ENCODE assay signal across 21 mouse cellular contexts in the genomic region with DNA sequence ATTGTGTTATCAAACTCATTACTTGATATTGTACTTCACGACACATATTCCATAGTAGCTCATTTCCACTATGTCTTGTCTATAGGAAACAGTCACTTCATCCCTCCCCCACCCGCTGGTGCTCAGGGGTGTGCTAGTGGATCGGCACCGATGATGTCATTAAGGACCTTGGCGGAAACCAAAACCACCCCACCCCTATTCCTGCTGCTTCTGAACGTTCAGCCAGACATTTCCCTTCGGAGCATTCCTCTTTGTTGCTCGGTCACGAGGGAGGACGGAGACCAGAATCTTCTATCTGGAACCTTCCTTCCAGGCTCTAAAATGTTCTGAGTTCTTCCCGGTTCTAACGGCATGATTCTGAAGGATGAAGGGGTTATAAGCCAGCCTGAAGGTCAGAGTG.
DNase-seq lines count a peak whose midpoint lies in the region; ATAC-seq and TF ChIP-seq lines count a peak whose summit lies in the region.
"Had no signal": no experiment of that assay in that cellular context is flagged by ENCODE, and none has a peak within 500 bp of the region (broad histone marks: within the 10 kb centered on the region; RNA-seq: fewer than 3 reads in every experiment).

No protein-coding gene starts in this region.

- no peak overlapping the region for H3K4me2 ChIP-seq in lung, embryonic 14.5 days
- H3K4me2 ChIP-seq in stomach, embryonic 14.5 days (replicated peaks; ENCODE audit: low read depth, low read length) = no peak overlapping the region
- H3K4me2 ChIP-seq in liver, embryonic 12.5 days = no peak overlapping the region
- H3K4me2 ChIP-seq: heart, embryonic 15.5 days; midbrain, embryonic 11.5 days had no signal

- no peaks in the 10 kb centered on the region for H3K79me2 ChIP-seq in heart, adult 2 months (replicated peaks; ENCODE audit: control insufficient read depth, insufficient read depth, low read length)

- no peak for TF ChIP-seq CTCF in heart, adult 2 months (IDR thresholded peaks at IDR 0.05)
- no peak for TF ChIP-seq CTCF in lung, embryonic 14.5 days (IDR thresholded peaks at IDR 0.05; ENCODE audit: low read depth)

- WGBS in heart, adult 2 months = 59% methylated on average over 12 of the region's 12 CpGs
- WGBS in lung, embryonic 14.5 days = 88% methylated on average over 12 of the region's 12 CpGs
- WGBS in stomach, embryonic 14.5 days = 89% methylated on average over 12 of the region's 12 CpGs
- 73% methylated on average over 12 of the region's 12 CpGs for WGBS in liver, embryonic 12.5 days (ENCODE audit: insufficient replicate concordance)

- 0 out of 2 replicates have a peak, but pooled peaks have one; percentile 15 for TF ChIP-seq EP300 in heart, adult 2 months (IDR thresholded peaks at IDR 0.05; ENCODE audit: insufficient read depth, low read depth, low read length)

- no peak for ATAC-seq in lung, embryonic 14.5 days (ENCODE audit: insufficient read depth)
- no peak for ATAC-seq in stomach, embryonic 14.5 days (ENCODE audit: insufficient number of reproducible peaks, insufficient read depth, low FRiP score, low read depth)
- ATAC-seq in liver, embryonic 12.5 days = no peak
- ATAC-seq: activated CD4-positive, CD25-positive, alpha-beta regulatory T cell, adult 4 months; forebrain, postnatal 0 days; hindbrain, postnatal 0 days had no signal

- peaks cover 1% of the 10 kb centered on the region; the same call in 1 of the 2 replicates for H3K4me1 ChIP-seq in heart, adult 2 months (ENCODE audit: control insufficient read depth, insufficient read depth, low read length)
- H3K4me1 ChIP-seq in lung, embryonic 14.5 days (ENCODE audit: insufficient read depth) = peaks cover 16% of the 10 kb centered on the region
- H3K4me1 ChIP-seq in stomach, embryonic 14.5 days (ENCODE audit: control insufficient read depth, insufficient read depth, low read length) = peaks cover 15% of the 10 kb centered on the region
- H3K4me1 ChIP-seq in liver, embryonic 12.5 days = no peaks in the 10 kb centered on the region

- H3K27ac ChIP-seq in heart, adult 2 months = peak overlapping the region; percentile 57
- H3K27ac ChIP-seq in lung, embryonic 14.5 days (ENCODE audit: low read depth) = peak overlapping the region; percentile 82; the same call in 1 of the 2 replicates
- peak overlapping the region; percentile 87 for H3K27ac ChIP-seq in stomach, embryonic 14.5 days (ENCODE audit: low read length)
- H3K27ac ChIP-seq in liver, embryonic 12.5 days = no peak overlapping the region
- H3K27ac ChIP-seq: hindbrain, postnatal 0 days had no signal

- TF ChIP-seq POLR2A in heart, adult 2 months (IDR thresholded peaks at IDR 0.05; ENCODE audit: insufficient read depth, low read depth, low read length) = no peak

- H3K4me3 ChIP-seq in heart, adult 2 months = no peak overlapping the region
- no peak overlapping the region for H3K4me3 ChIP-seq in lung, embryonic 14.5 days (ENCODE audit: low read depth, low read length)
- no peak overlapping the region for H3K4me3 ChIP-seq in stomach, embryonic 14.5 days (ENCODE audit: low read depth, low read length)
- H3K4me3 ChIP-seq in liver, embryonic 12.5 days = no peak overlapping the region
- H3K4me3 ChIP-seq: heart, embryonic 15.5 days had no signal

- H3K9me3 ChIP-seq in lung, embryonic 14.5 days (ENCODE audit: low read depth, low read length) = no peaks in the 10 kb centered on the region
- H3K9me3 ChIP-seq in stomach, embryonic 14.5 days (ENCODE audit: control insufficient read depth, low read depth, low read length) = no peaks in the 10 kb centered on the region
- no peaks in the 10 kb centered on the region for H3K9me3 ChIP-seq in liver, embryonic 12.5 days (replicated peaks)
- H3K9me3 ChIP-seq: heart, embryonic 15.5 days had no signal

- H3K9ac ChIP-seq in heart, adult 2 months (ENCODE audit: low read depth, low read length) = no peak overlapping the region
- H3K9ac ChIP-seq in lung, embryonic 14.5 days = no peak overlapping the region
- H3K9ac ChIP-seq in stomach, embryonic 14.5 days (replicated peaks; ENCODE audit: low read depth, low read length) = no peak overlapping the region
- H3K9ac ChIP-seq in liver, embryonic 12.5 days = no peak overlapping the region
- H3K9ac ChIP-seq: forebrain, postnatal 0 days; heart, embryonic 15.5 days had no signal

- H3K36me3 ChIP-seq in heart, adult 2 months (ENCODE audit: control insufficient read depth, insufficient read depth, low read length) = no peaks in the 10 kb centered on the region
- no peaks in the 10 kb centered on the region for H3K36me3 ChIP-seq in lung, embryonic 14.5 days (ENCODE audit: insufficient read depth)
- H3K36me3 ChIP-seq in stomach, embryonic 14.5 days (ENCODE audit: control insufficient read depth, insufficient read depth, low read length) = no peaks in the 10 kb centered on the region
- no peaks in the 10 kb centered on the region for H3K36me3 ChIP-seq in liver, embryonic 12.5 days
- H3K36me3 ChIP-seq: heart, embryonic 15.5 days had no signal

- no peak for DNase-seq in heart, adult 2 months
- no peak for DNase-seq in heart, postnatal 25 days (ENCODE audit: low spot score)
- no peak for DNase-seq in lung, embryonic 14.5 days
- no peak for DNase-seq in lung, postnatal 14 days
- DNase-seq in c-Kit-positive CD71-positive TER-119-positive erythroid progenitor cells, embryonic 14.5 days (ENCODE audit: low spot score) = no peak
- DNase-seq: cerebellum, adult 11-12 months; cerebellum, postnatal 10 days; forebrain, postnatal 0 days; kidney, adult 8-10 months; kidney, postnatal 14 days; left cerebral cortex, postnatal 4 days; liver; lung, postnatal 10 days; right cerebral cortex, postnatal 4 days; thymus, postnatal 14 days had no signal

- H3K27me3 ChIP-seq in heart, adult 2 months (ENCODE audit: control insufficient read depth, insufficient read depth, low read length) = no peaks in the 10 kb centered on the region
- no peaks in the 10 kb centered on the region for H3K27me3 ChIP-seq in lung, embryonic 14.5 days (ENCODE audit: insufficient read depth, low read length)
- no peaks in the 10 kb centered on the region for H3K27me3 ChIP-seq in stomach, embryonic 14.5 days (ENCODE audit: control insufficient read depth, insufficient read depth, low read length)
- no peaks in the 10 kb centered on the region for H3K27me3 ChIP-seq in liver, embryonic 12.5 days (replicated peaks)
- H3K27me3 ChIP-seq: heart, embryonic 15.5 days had no signal

- intact Hi-C loops in heart, adult 2 months (cut with DNase I) = no loop called here
- intact Hi-C loops in heart, postnatal 25 days (cut with DNase I) = no loop called here
